Mouse (Mus musculus) olfactory bulb, adult 2 months (tissue): ENCODE data around the gene Dgcr2. TPM values are rescaled to one million over a fixed set of nuclear protein-coding genes. Genes with fewer than 3 reads are reported as not detected.

Experiments
- H3K27ac ChIP-seq: fragments of 200-500 bp; 2 replicates; pipeline ENCODE4 v1.5.1; 2012; ENCODE audit warnings: low read depth, low read length; ENCODE audit not compliant: insufficient read depth
- H3K4me1 ChIP-seq: fragments of 200-500 bp; 2 replicates; pipeline ENCODE4 v1.6.1; 2012; ENCODE audit warnings: low read length; ENCODE audit not compliant: control insufficient read depth, insufficient read depth
- H3K4me3 ChIP-seq: fragments of 200-500 bp; 2 replicates; pipeline ENCODE4 v1.5.1; 2012; ENCODE audit warnings: mild to moderate bottlenecking, low read depth, low read length, moderate library complexity; ENCODE audit not compliant: insufficient read depth
- CTCF ChIP-seq: fragments of 200-500 bp; IDR thresholded peaks from 2 replicates; pipeline ENCODE4 v1.5.1; 2012; ENCODE audit warnings: low read depth, mild to moderate bottlenecking, low read length, moderate library complexity; ENCODE audit not compliant: insufficient read depth
- POLR2A ChIP-seq: fragments of 200-500 bp; IDR thresholded peaks from 2 replicates; pipeline ENCODE4 v1.6.1; 2012; ENCODE audit warnings: mild to moderate bottlenecking, low read depth, low read length, moderate library complexity; ENCODE audit not compliant: insufficient read depth
- WGBS: fragments of 180-500 bp; shearing (Covaris S2); methylation state at CpG from one replicate; pipeline ENCODE4 v1.1.7; 2018; 5-methylcytosine and 5-hydroxymethylcytosine counted together
- polyA plus RNA-seq: library from polyadenylated mRNA; stranded (reverse); fragments of >200 nt; gene quantifications from 2 replicates; pipeline ENCODE4 v1.2.4, GENCODE M21; 2012; ENCODE audit warnings: low replicate concordance; ENCODE audit not compliant: missing spikeins, insufficient read depth, insufficient read length

Dgcr2 gene
- polyA plus RNA-seq, 1 experiment = not detected

- WGBS = 23% methylated on average over 2 of the region's 2 CpGs
- TF ChIP-seq CTCF (no peak), POLR2A (no peak)
- Histone ChIP-seq H3K4me3 (peak overlapping the region; percentile 93), H3K27ac (no peak overlapping the region), H3K4me1 (peaks cover 14% of the 10 kb centered on the region)
These were observed 8.0 kb downstream of the Dgcr2 start for GRCm38 (mm10) chr16:17890342-17890727.

GRCm38 (mm10) chr16:17889689-17890341 lies 8.5 kb downstream of the Dgcr2 start:
- no peak for TF ChIP-seq POLR2A
- no peak for TF ChIP-seq CTCF
- peaks cover 14% of the 10 kb centered on the region for H3K4me1 ChIP-seq
- peak overlapping the region; percentile 93 for H3K4me3 ChIP-seq
- 68% methylated on average over 6 of the region's 6 CpGs for WGBS
- H3K27ac ChIP-seq = no peak overlapping the region

- no peak overlapping the region for H3K4me3 ChIP-seq
- H3K27ac ChIP-seq = no peak overlapping the region
- no peak for TF ChIP-seq CTCF
- TF ChIP-seq POLR2A = no peak
- WGBS = 88% methylated on average over 6 of the region's 6 CpGs
- H3K4me1 ChIP-seq = peaks cover 10% of the 10 kb centered on the region
These were observed 14.2 kb downstream of the Dgcr2 start for GRCm38 (mm10) chr16:17884116-17884515.

- no peak for TF ChIP-seq POLR2A
- TF ChIP-seq CTCF = no peak
These were observed 16.2 kb downstream of the Dgcr2 start for GRCm38 (mm10) chr16:17882196-17882595.

GRCm38 (mm10) chr16:17879571-17879970 lies 18.8 kb downstream of the Dgcr2 start:
- H3K4me1 ChIP-seq = peaks cover 4% of the 10 kb centered on the region; the same call in 1 of the 2 replicates
- H3K4me3 ChIP-seq = no peak overlapping the region
- TF ChIP-seq CTCF (no peak), POLR2A (no peak)
- 73% methylated on average over 4 of the region's 4 CpGs for WGBS
- no peak overlapping the region for H3K27ac ChIP-seq

More at GRCm38 (mm10) chr16:17882196-17882595, 16.2 kb downstream of the Dgcr2 start:
- no peak overlapping the region for H3K4me3 ChIP-seq
- no peak overlapping the region for H3K27ac ChIP-seq
- peaks cover 10% of the 10 kb centered on the region for H3K4me1 ChIP-seq

GRCm38 (mm10) chr16:17876096-17876495 lies 22.3 kb downstream of the Dgcr2 start:
- peaks cover 8% of the 10 kb centered on the region; the same call in 1 of the 2 replicates for H3K4me1 ChIP-seq
- no peak overlapping the region for H3K27ac ChIP-seq
- WGBS = 77% methylated on average over 1 of the region's 1 CpGs
- no peak overlapping the region for H3K4me3 ChIP-seq
- no peak for TF ChIP-seq CTCF
- TF ChIP-seq POLR2A = no peak

- no peak for TF ChIP-seq POLR2A
- no peak for TF ChIP-seq CTCF
- no peak overlapping the region for H3K27ac ChIP-seq
- 78% methylated on average over 4 of the region's 4 CpGs for WGBS
These were observed 23.2 kb downstream of the Dgcr2 start for GRCm38 (mm10) chr16:17875174-17875573.

GRCm38 (mm10) chr16:17872995-17873394 lies 25.4 kb downstream of the Dgcr2 start:
- H3K27ac ChIP-seq = no peak overlapping the region
- WGBS = 84% methylated on average over 4 of the region's 4 CpGs
- no peak for TF ChIP-seq CTCF
- no peak for TF ChIP-seq POLR2A

More at GRCm38 (mm10) chr16:17875174-17875573, 23.2 kb downstream of the Dgcr2 start:
- Histone ChIP-seq H3K4me1 (peaks cover 8% of the 10 kb centered on the region; the same call in 1 of the 2 replicates), H3K4me3 (no peak overlapping the region)

GRCm38 (mm10) chr16:17871248-17871647 lies 27.1 kb downstream of the Dgcr2 start:
- H3K27ac ChIP-seq = no peak overlapping the region
- 0 out of 2 replicates have a peak, but pooled peaks cover 6% of the 10 kb centered on the region for H3K4me1 ChIP-seq
- 57% methylated on average over 5 of the region's 5 CpGs for WGBS
- TF ChIP-seq CTCF (no peak), POLR2A (no peak)
- H3K4me3 ChIP-seq = no peak overlapping the region

More at GRCm38 (mm10) chr16:17872995-17873394, 25.4 kb downstream of the Dgcr2 start:
- H3K4me3 ChIP-seq = no peak overlapping the region
- 0 out of 2 replicates have a peak, but pooled peaks cover 6% of the 10 kb centered on the region for H3K4me1 ChIP-seq

- 64% methylated on average over 6 of the region's 6 CpGs for WGBS
- TF ChIP-seq CTCF (no peak), POLR2A (no peak)
- peaks cover 5% of the 10 kb centered on the region; the same call in 1 of the 2 replicates for H3K4me1 ChIP-seq
- no peak overlapping the region for H3K27ac ChIP-seq
- no peak overlapping the region for H3K4me3 ChIP-seq
These were observed 32.6 kb downstream of the Dgcr2 start for GRCm38 (mm10) chr16:17865770-17866169.
